Mouse (Mus musculus) ES-E14 (cell line): ENCODE measurements around the gene D630023F18Rik.

ENCODE experiments used
- CHD2 ChIP-seq: IDR thresholded peaks from 2 replicates; pipeline ENCODE4 v1.6.1; 2014; ENCODE audit warnings: mild to moderate bottlenecking, low read depth, low read length, inconsistent platforms
- HCFC1 ChIP-seq: IDR thresholded peaks from 2 replicates; pipeline ENCODE4 v1.6.1; 2012; ENCODE audit warnings: low read length, inconsistent platforms, borderline replicate concordance; ENCODE audit not compliant: insufficient read depth
- ZC3H11A ChIP-seq: IDR thresholded peaks from 2 replicates; pipeline ENCODE4 v1.6.1; 2012; ENCODE audit warnings: low read depth, mild to moderate bottlenecking, inconsistent platforms, low read length, borderline replicate concordance
- ZNF384 ChIP-seq: IDR thresholded peaks from 2 replicates; pipeline ENCODE4 v1.6.1; 2012; ENCODE audit warnings: low read depth, low read length, inconsistent platforms

DNA sequence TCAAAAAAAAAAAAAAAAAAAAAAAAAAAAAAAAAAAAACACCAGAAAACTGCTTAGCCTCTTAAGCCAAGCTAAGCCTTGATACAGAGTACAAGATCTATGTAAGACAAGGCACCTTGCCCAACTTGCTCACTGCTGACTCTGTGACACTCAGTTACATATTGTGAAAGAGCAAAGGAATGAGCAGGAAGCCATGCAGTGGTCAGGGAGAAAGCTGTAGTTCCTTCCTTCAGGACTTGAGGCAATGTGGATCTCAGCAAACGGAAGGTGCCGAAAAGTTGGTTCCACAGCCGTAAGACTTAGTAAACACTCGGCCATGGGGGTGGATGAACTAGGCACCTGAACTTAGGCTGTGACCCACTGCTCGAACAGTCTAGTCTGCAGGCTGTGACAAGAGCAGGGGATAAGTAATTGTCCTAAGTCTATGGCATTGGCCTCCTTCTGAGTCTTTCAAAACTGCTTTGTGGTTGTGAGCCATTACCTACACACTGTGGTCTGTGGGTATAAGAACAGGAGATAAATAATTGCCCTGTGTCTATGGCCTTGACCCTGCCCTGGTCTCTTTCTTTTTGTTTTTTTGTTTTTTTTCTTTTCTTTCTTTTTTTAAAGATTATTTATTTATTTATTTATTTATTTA lies 9.4 kb downstream of the D630023F18Rik start:
- TF ChIP-seq HCFC1 (no peak), CHD2 (no peak), ZC3H11A (no peak), ZNF384 (no peak)
